Mouse (Mus musculus): ENCODE results near the gene Ankrd6.

- TF ChIP-seq USF1 (IDR thresholded peaks at IDR 0.05; ENCODE audit: low read depth) (no peak), CTCF (IDR thresholded peaks at IDR 0.05; ENCODE audit: control insufficient read depth, insufficient read depth, insufficient read length) (no peak), CEBPB (IDR thresholded peaks at IDR 0.05; ENCODE audit: low read depth) (no peak)
These were observed 29.4 kb upstream of the Ankrd6 start for GRCm38 (mm10) chr4:32980061-32980460.
